Mouse (Mus musculus): ENCODE data around the gene Agtpbp1. TPM values are rescaled to one million over a fixed set of nuclear protein-coding genes. Genes with fewer than 3 reads are reported as not detected.

The Agtpbp1 gene
- total RNA-seq, 1 experiment from 2014 or later, result 81.8 TPM

GRCm38 (mm10) chr13:59585648-59586005 lies 600 bp upstream of the Agtpbp1 start:
- no peak for ATAC-seq (replicated peaks; ENCODE audit: insufficient number of reproducible peaks, low FRiP score, low TSS enrichment, poor library complexity, severe bottlenecking)

- no peak for ATAC-seq (replicated peaks; ENCODE audit: insufficient number of reproducible peaks, low FRiP score, low TSS enrichment, poor library complexity, severe bottlenecking)
These were observed 546 bp downstream of the Agtpbp1 start for GRCm38 (mm10) chr13:59584481-59584880.

- ATAC-seq (replicated peaks; ENCODE audit: insufficient number of reproducible peaks, low FRiP score, low TSS enrichment, poor library complexity, severe bottlenecking), result no peak
These were observed 4.1 kb downstream of the Agtpbp1 start for GRCm38 (mm10) chr13:59580954-59581353.

- no peak for ATAC-seq (replicated peaks; ENCODE audit: insufficient number of reproducible peaks, low FRiP score, low TSS enrichment, poor library complexity, severe bottlenecking)
These were observed 12.5 kb downstream of the Agtpbp1 start for GRCm38 (mm10) chr13:59572549-59572948.

- ATAC-seq (replicated peaks; ENCODE audit: insufficient number of reproducible peaks, low FRiP score, low TSS enrichment, poor library complexity, severe bottlenecking), result no peak
These were observed 13.9 kb downstream of the Agtpbp1 start for GRCm38 (mm10) chr13:59571107-59571506.

- ATAC-seq (replicated peaks; ENCODE audit: insufficient number of reproducible peaks, low FRiP score, low TSS enrichment, poor library complexity, severe bottlenecking), result no peak
These were observed 19.0 kb downstream of the Agtpbp1 start for GRCm38 (mm10) chr13:59565945-59566520.

- no peak for ATAC-seq (replicated peaks; ENCODE audit: insufficient number of reproducible peaks, low FRiP score, low TSS enrichment, poor library complexity, severe bottlenecking)
These were observed 20.1 kb downstream of the Agtpbp1 start for GRCm38 (mm10) chr13:59564923-59565322.

GRCm38 (mm10) chr13:59564505-59564904 lies 20.5 kb downstream of the Agtpbp1 start:
- no peak for ATAC-seq (replicated peaks; ENCODE audit: insufficient number of reproducible peaks, low FRiP score, low TSS enrichment, poor library complexity, severe bottlenecking)

- peak; percentile 62 for ATAC-seq (replicated peaks; ENCODE audit: insufficient number of reproducible peaks, low FRiP score, low TSS enrichment, poor library complexity, severe bottlenecking)
These were observed 22.6 kb downstream of the Agtpbp1 start for GRCm38 (mm10) chr13:59562471-59562870.

GRCm38 (mm10) chr13:59558776-59559175 lies 26.3 kb downstream of the Agtpbp1 start:
- ATAC-seq (replicated peaks; ENCODE audit: insufficient number of reproducible peaks, low FRiP score, low TSS enrichment, poor library complexity, severe bottlenecking), result peak; percentile 53; the same call in 1 of the 2 replicates

GRCm38 (mm10) chr13:59557185-59557985 lies 27.6 kb downstream of the Agtpbp1 start:
- peak; percentile 49 for ATAC-seq (replicated peaks; ENCODE audit: insufficient number of reproducible peaks, low FRiP score, low TSS enrichment, poor library complexity, severe bottlenecking)

GRCm38 (mm10) chr13:59556670-59557069 lies 28.4 kb downstream of the Agtpbp1 start:
- ATAC-seq (replicated peaks; ENCODE audit: insufficient number of reproducible peaks, low FRiP score, low TSS enrichment, poor library complexity, severe bottlenecking), result peak; percentile 44; the same call in 1 of the 2 replicates

GRCm38 (mm10) chr13:59555613-59556192 lies 29.3 kb downstream of the Agtpbp1 start:
- no peak for ATAC-seq (replicated peaks; ENCODE audit: insufficient number of reproducible peaks, low FRiP score, low TSS enrichment, poor library complexity, severe bottlenecking)

GRCm38 (mm10) chr13:59554772-59555505 lies 30.1 kb downstream of the Agtpbp1 start:
- ATAC-seq (replicated peaks; ENCODE audit: insufficient number of reproducible peaks, low FRiP score, low TSS enrichment, poor library complexity, severe bottlenecking), result no peak

GRCm38 (mm10) chr13:59552751-59553150 lies 32.3 kb downstream of the Agtpbp1 start:
- ATAC-seq (replicated peaks; ENCODE audit: insufficient number of reproducible peaks, low FRiP score, low TSS enrichment, poor library complexity, severe bottlenecking), result no peak

- no peak for ATAC-seq (replicated peaks; ENCODE audit: insufficient number of reproducible peaks, low FRiP score, low TSS enrichment, poor library complexity, severe bottlenecking)
These were observed 32.7 kb downstream of the Agtpbp1 start for GRCm38 (mm10) chr13:59552286-59552685.

- ATAC-seq (replicated peaks; ENCODE audit: insufficient number of reproducible peaks, low FRiP score, low TSS enrichment, poor library complexity, severe bottlenecking), result no peak
These were observed 35.7 kb downstream of the Agtpbp1 start for GRCm38 (mm10) chr13:59549318-59549798.

GRCm38 (mm10) chr13:59547716-59548115 lies 37.3 kb downstream of the Agtpbp1 start:
- no peak for ATAC-seq (replicated peaks; ENCODE audit: insufficient number of reproducible peaks, low FRiP score, low TSS enrichment, poor library complexity, severe bottlenecking)

- no peak for ATAC-seq (replicated peaks; ENCODE audit: insufficient number of reproducible peaks, low FRiP score, low TSS enrichment, poor library complexity, severe bottlenecking)
These were observed 37.9 kb downstream of the Agtpbp1 start for GRCm38 (mm10) chr13:59547091-59547490.
